Mouse (Mus musculus) inflammation-experienced regulatory T-cells, adult 6 months (primary cell): Measurements from ENCODE around the gene Tmbim6. TPM values are rescaled to one million over a fixed set of nuclear protein-coding genes. Genes with fewer than 3 reads are reported as not detected.
"Not testable (repeated sequence)": the region's sequence is repeated elsewhere in the genome, so short reads cannot be mapped to it uniquely, and the experiment has no call there.

ENCODE experiments used
- ATAC-seq: one replicate; pipeline ENCODE4 v1.8.0; 2017
- polyA plus RNA-seq, 3 experiments: library from polyadenylated mRNA; unstranded; fragments of 100-300 nt; shearing (Covaris generic); gene quantifications; one replicate each; pipeline ENCODE4 v1.2.1; 2017

The Tmbim6 gene
- polyA plus RNA-seq, 3 experiments from 2014 or later: 1,026 to 1,183 (median 1,027) TPM

GRCm38 (mm10) chr15:99420101-99420500, 27.4 kb downstream of the Tmbim6 start:
- no peak for ATAC-seq

GRCm38 (mm10) chr15:99420521-99421014, 27.9 kb downstream of the Tmbim6 start:
- no peak for ATAC-seq

DNA sequence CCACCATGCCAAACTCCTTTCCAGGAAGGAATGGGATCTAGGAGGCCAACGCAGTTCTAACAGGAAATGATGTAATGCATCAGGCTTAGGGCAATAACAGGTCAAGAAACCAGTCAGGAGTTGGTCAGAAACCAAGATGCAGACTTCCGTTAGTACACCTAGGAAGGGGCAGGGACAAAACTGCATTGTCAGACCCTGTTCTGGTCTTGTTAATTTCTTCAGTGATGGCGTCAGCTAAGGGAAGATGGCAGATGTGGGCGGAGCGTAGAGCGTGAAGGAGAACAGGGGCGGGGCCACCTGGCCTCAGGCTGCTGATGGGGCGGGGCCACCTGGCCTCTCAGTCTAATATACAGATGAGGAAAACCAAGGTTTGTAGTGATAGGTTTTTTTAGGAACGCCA, 28.5 kb downstream of the Tmbim6 start:
- no peak for ATAC-seq

DNA sequence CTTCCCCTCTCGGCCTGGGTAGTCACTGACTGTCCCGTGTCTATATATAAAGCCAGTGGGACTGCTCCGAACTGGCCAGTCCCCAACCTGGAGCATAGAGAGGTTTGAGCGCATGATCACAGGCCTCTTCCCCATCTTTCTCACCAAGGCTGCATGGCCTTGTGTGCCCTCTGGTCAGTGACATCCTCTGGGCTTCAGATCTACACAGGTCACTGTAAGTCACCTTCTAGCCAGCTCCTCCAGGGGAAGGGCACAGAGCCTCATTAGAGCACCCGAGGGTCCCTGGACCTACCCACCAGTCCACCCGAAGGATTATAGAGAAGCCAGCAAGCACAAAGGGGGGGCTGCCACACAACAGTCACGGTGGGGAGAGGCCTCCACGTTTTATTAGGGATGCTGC, 29.0 kb downstream of the Tmbim6 start:
- ATAC-seq: no peak

GRCm38 (mm10) chr15:99422551-99422950, 29.9 kb downstream of the Tmbim6 start:
- ATAC-seq: no peak

- ATAC-seq: no peak
These were observed 30.4 kb downstream of the Tmbim6 start for GRCm38 (mm10) chr15:99423131-99423530.

DNA sequence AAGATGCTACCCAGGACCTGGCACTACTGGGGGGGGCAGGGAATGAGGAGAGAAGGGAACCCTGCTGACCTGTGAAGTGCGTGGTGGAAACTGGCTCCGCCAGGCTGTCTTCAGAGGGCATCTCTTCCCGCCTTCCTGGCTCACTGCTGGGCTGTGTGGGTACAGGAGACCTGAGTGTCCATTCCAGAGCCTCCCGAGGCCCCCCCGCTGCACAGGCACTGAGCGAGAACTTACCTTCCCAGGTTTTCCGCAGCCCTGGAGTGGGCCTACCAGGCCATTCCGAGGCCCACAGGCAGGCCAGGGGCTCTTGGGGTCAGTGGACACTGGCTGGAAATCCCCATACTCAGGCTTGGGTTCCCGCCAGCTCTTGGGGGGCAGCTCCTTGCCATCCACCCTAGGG, 31.2 kb downstream of the Tmbim6 start:
- no peak for ATAC-seq

GRCm38 (mm10) chr15:99430394-99430793, 37.7 kb downstream of the Tmbim6 start:
- ATAC-seq: no peak

GRCm38 (mm10) chr15:99431063-99431462, 38.4 kb downstream of the Tmbim6 start:
- ATAC-seq: no peak

GRCm38 (mm10) chr15:99431504-99431903, 38.8 kb downstream of the Tmbim6 start:
- ATAC-seq: no peak

DNA sequence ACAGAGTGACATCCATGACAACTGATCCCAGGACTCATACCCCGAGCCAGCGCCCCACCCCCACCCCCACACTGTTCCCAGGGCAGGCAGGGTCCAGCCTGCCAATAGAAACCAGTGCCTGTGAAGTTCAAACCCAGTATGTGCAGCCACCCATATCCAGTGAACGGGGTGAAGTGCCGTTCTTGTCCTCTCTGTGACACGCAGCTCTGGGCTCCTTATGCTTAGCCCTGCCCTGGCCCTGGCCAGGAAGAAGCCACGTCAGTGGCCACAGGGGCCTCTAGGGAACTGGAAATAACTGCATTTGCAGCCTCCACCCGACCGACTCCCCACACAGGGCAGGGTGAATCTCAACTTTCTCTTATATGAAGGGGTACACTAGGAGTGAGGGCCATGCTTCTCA, 39.3 kb downstream of the Tmbim6 start:
- ATAC-seq: no peak

- ATAC-seq: no peak
These were observed 40.5 kb downstream of the Tmbim6 start for GRCm38 (mm10) chr15:99433081-99433718.

DNA sequence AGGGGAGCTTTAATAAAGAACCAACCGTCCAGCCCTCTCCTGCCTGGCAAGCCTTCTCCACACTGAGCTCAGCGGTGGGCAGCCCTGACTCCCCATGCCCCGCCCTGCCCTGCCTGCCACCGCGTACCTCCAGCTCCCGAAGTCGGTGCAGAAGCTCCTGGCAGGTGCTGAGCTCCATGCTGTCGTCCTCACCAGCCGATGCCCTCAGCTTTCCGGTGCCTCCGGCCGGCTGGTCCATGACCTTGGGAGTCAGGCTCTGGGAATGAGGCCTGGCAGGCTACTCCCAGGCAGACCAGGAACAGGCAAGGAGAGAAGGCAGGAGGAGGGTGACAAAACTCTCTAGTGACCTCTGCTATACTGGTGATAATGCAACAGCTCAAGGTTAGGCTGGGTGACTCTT, 41.2 kb downstream of the Tmbim6 start:
- no peak for ATAC-seq

GRCm38 (mm10) chr15:99438966-99439698, 46.5 kb downstream of the Tmbim6 start:
- ATAC-seq: no peak

- ATAC-seq: no peak
These were observed 47.6 kb downstream of the Tmbim6 start for GRCm38 (mm10) chr15:99440112-99440815.

- ATAC-seq: no peak
These were observed 48.3 kb downstream of the Tmbim6 start for GRCm38 (mm10) chr15:99440816-99441457.

GRCm38 (mm10) chr15:99442358-99442757, 49.7 kb downstream of the Tmbim6 start:
- ATAC-seq: no peak

- no peak for ATAC-seq
These were observed 52.9 kb downstream of the Tmbim6 start for GRCm38 (mm10) chr15:99445567-99445966.

GRCm38 (mm10) chr15:99446136-99446535, 53.5 kb downstream of the Tmbim6 start:
- ATAC-seq: not testable (repeated sequence)

DNA sequence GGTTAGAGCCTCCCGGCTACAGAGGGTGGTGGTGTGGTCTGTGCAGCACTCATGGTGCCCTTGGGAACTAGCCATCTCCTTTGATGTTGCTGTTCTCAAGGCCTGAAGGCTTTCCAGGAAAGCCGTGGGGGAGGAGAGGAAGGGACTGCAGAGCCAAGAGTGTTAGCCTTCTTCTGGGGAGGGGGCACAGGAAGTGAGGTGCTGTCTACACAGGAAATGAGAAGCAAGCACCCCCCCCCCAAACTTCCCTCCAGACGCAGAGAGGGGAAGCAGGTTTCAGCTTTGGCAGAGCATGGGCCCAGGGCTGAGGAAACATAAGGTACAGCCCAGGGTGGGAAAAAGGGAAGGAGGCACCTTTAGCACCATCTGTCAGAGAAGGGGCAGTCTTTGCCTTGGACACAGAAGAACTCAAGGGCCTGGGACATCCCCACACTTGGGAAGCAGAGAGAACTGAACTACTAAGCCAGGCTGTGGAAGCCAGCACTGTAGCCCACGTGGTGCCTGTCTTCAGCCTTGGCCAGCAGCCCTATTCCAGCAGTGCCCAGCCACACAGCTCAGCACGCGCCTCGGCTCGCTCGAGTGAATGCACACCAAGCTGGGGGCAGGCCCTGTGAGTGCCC, 56.6 kb downstream of the Tmbim6 start:
- ATAC-seq: no peak

- ATAC-seq: no peak
These were observed 57.1 kb downstream of the Tmbim6 start for GRCm38 (mm10) chr15:99449751-99450280.
